Mouse (Mus musculus) adrenal gland (tissue): Measurements from ENCODE around the gene Mettl9.

Source experiments
- intact Hi-C: fragments of 180-260 bp; cut with DNase I; formaldehyde crosslinking; loops from one replicate; pipeline ENCODE4 v1.15.1; 2025

Gene Mettl9

GRCm38 (mm10) chr7:121043004-121043403, 8.8 kb downstream of the Mettl9 start:
- intact Hi-C loops: no loop called here

- intact Hi-C loops: no loop called here
Measured at GRCm38 (mm10) chr7:121043510-121043909, 9.3 kb downstream of the Mettl9 start.

- intact Hi-C loops: no loop called here
Measured at GRCm38 (mm10) chr7:121044251-121044650, 10.0 kb downstream of the Mettl9 start.

GRCm38 (mm10) chr7:121045671-121046453, 11.6 kb downstream of the Mettl9 start:
- intact Hi-C loops: no loop called here

GRCm38 (mm10) chr7:121047624-121048023, 13.4 kb downstream of the Mettl9 start:
- intact Hi-C loops: no loop called here

GRCm38 (mm10) chr7:121053071-121053470, 18.8 kb downstream of the Mettl9 start:
- intact Hi-C loops: no loop called here

- intact Hi-C loops: loop anchor here (5.0 to 10.0 kb wide), 2 partner anchors 37 to 225 kb away; no protein-coding TSS in a partner anchor
Measured at GRCm38 (mm10) chr7:121059477-121060218, 25.4 kb downstream of the Mettl9 start.

GRCm38 (mm10) chr7:121064309-121064708, 30.1 kb downstream of the Mettl9 start:
- intact Hi-C loops: loop anchor here (2.0 to 10.0 kb wide), 3 partner anchors 42 to 230 kb away; no protein-coding TSS in a partner anchor

GRCm38 (mm10) chr7:121071276-121071675, 37.0 kb downstream of the Mettl9 start:
- intact Hi-C loops: no loop called here

- intact Hi-C loops: no loop called here
Measured at GRCm38 (mm10) chr7:121072506-121072905, 38.3 kb downstream of the Mettl9 start.

GRCm38 (mm10) chr7:121074281-121074680, 40.0 kb downstream of the Mettl9 start, which contains the start of gene Igsf6:
TSS of gene Igsf6 (minus strand) at chr7:121074572.
- intact Hi-C loops: no loop called here

- intact Hi-C loops: no loop called here
Measured at GRCm38 (mm10) chr7:121074801-121075400, 40.7 kb downstream of the Mettl9 start.

- intact Hi-C loops: no loop called here
Measured at GRCm38 (mm10) chr7:121075416-121075815, 41.2 kb downstream of the Mettl9 start.

GRCm38 (mm10) chr7:121077311-121077710, 43.1 kb downstream of the Mettl9 start:
- intact Hi-C loops: loop anchor here (1.0 kb wide), 1 partner anchor 43 kb away; no protein-coding TSS in a partner anchor

- intact Hi-C loops: loop anchor here (1.0 kb wide), 1 partner anchor 42 kb away; no protein-coding TSS in a partner anchor
Measured at GRCm38 (mm10) chr7:121077829-121078228, 43.6 kb downstream of the Mettl9 start.

GRCm38 (mm10) chr7:121081350-121081749, 47.1 kb downstream of the Mettl9 start, which contains the start of gene Otoa:
TSS of gene Otoa (plus strand) at chr7:121081650.
- intact Hi-C loops: no loop called here

- intact Hi-C loops: no loop called here
Measured at GRCm38 (mm10) chr7:121081816-121082215, 47.6 kb downstream of the Mettl9 start.

GRCm38 (mm10) chr7:121082949-121083513, 48.8 kb downstream of the Mettl9 start:
- intact Hi-C loops: no loop called here

- intact Hi-C loops: no loop called here
Measured at GRCm38 (mm10) chr7:121084840-121085453, 50.7 kb downstream of the Mettl9 start.

GRCm38 (mm10) chr7:121085500-121085899, 51.3 kb downstream of the Mettl9 start:
- intact Hi-C loops: no loop called here

GRCm38 (mm10) chr7:121088745-121089144, 54.5 kb downstream of the Mettl9 start:
- intact Hi-C loops: no loop called here
